Mouse (Mus musculus) liver, embryonic 14.5 days (tissue): ENCODE measurements at regions not wholly inside any gene's neighbourhood (a gene's known extent, or its start where the extent isn't known, plus 50 kb on each side); places are given as distances from the start of the nearest gene placed in this dataset.
"Not testable (repeated sequence)": the region's sequence is repeated elsewhere in the genome, so short reads cannot be mapped to it uniquely, and the experiment has no call there.

Experiments used
- ATAC-seq: fragments of 200-750 bp; cut with Nextera tagmentation; 2 replicates; pipeline ENCODE4 v1.8.0; 2017; ENCODE audit warnings: moderate number of reproducible peaks, mild to moderate bottlenecking, moderate library complexity; ENCODE audit not compliant: insufficient read depth
- DNase-seq, 3 experiments: peaks; one replicate each; pipeline ENCODE4 v3.0.0-alpha.2; 2012 to 2013; ENCODE audit warnings: low read depth in 3 of 3, low spot score in 3 of 3
- H3K27ac ChIP-seq: fragments of 300-500 bp; sonication (generic); 2 replicates; pipeline ENCODE4 v1.5.1; 2014; ENCODE audit warnings: moderate library complexity, mild to moderate bottlenecking, control low read depth, inconsistent platforms
- H3K27me3 ChIP-seq: fragments of 300-500 bp; sonication (generic); 2 replicates; pipeline ENCODE4 v1.6.1; 2014; ENCODE audit warnings: mild to moderate bottlenecking, low read length, moderate library complexity; ENCODE audit not compliant: control insufficient read depth, insufficient read depth
- H3K36me3 ChIP-seq: fragments of 300-500 bp; sonication (generic); replicated peaks from 2 replicates; pipeline ENCODE4 v1.6.1; 2014; ENCODE audit warnings: low read depth; ENCODE audit not compliant: control insufficient read depth, insufficient read depth
- H3K4me1 ChIP-seq, 2 experiments: fragments of 200-500 bp in 1 of 2; fragments of 300-500 bp in 1 of 2; sonication (generic) in 1 of 2; replicated peaks; 2 replicates each; pipeline ENCODE4 v1.6.1; 2012 to 2014; ENCODE audit warnings: antibody characterized with exemption in 1 of 2, inconsistent platforms in 1 of 2, low read length in 1 of 2; ENCODE audit not compliant: control insufficient read depth in 2 of 2, insufficient read depth in 2 of 2
- H3K4me2 ChIP-seq: fragments of 300-500 bp; sonication (generic); 2 replicates; pipeline ENCODE4 v1.6.1; 2014; ENCODE audit warnings: low read depth, mild to moderate bottlenecking, control low read depth, moderate library complexity
- H3K4me3 ChIP-seq, 2 experiments: fragments of 200-500 bp in 1 of 2; fragments of 300-500 bp in 1 of 2; sonication (generic) in 1 of 2; 2 replicates each; pipeline ENCODE4 v1.5.1; 2012 to 2014; ENCODE audit warnings: low read depth in 2 of 2, low read length in 2 of 2, mild to moderate bottlenecking in 2 of 2, control low read depth in 1 of 2, inconsistent platforms in 1 of 2, moderate library complexity in 1 of 2; ENCODE audit not compliant: insufficient read depth in 1 of 2
- H3K9ac ChIP-seq: fragments of 300-500 bp; sonication (generic); replicated peaks from 2 replicates; pipeline ENCODE4 v1.6.1; 2014; ENCODE audit warnings: mild to moderate bottlenecking, control low read depth, moderate library complexity
- H3K9me3 ChIP-seq: fragments of 300-500 bp; sonication (generic); 2 replicates; pipeline ENCODE4 v1.6.1; 2016; ENCODE audit warnings: low read length, mixed read lengths; ENCODE audit not compliant: control insufficient read depth
- CTCF ChIP-seq: IDR thresholded peaks from 2 replicates; pipeline ENCODE4 v1.5.1; 2016; ENCODE audit warnings: antibody characterized with exemption, low read depth, control low read depth
- EP300 ChIP-seq: IDR thresholded peaks from 2 replicates; pipeline ENCODE4 v1.6.1; 2016; ENCODE audit warnings: antibody characterized with exemption, low read depth
- WGBS: fragments of 180-500 bp; shearing (Covaris S2); extraction: QIAGEN DNeasy Blood & Tissue Kit; methylation state at CpG from one replicate; pipeline ENCODE4 v1.1.7; 2014; ENCODE audit not compliant: insufficient replicate concordance; 5-methylcytosine and 5-hydroxymethylcytosine counted together

GRCm38 (mm10) chr6:84310635-84311241 lies 283.0 kb downstream of the Cyp26b1 start:
- Histone ChIP-seq H3K27me3 (no peaks in the 10 kb centered on the region; the same call in 1 of the 2 replicates), H3K4me1 (no peaks in the 10 kb centered on the region), H3K9me3 (no peaks in the 10 kb centered on the region), H3K4me2 (no peak overlapping the region), H3K9ac (no peak overlapping the region), H3K36me3 (no peaks in the 10 kb centered on the region), H3K4me3 (no peak overlapping the region), H3K27ac (no peak overlapping the region)
- no peak for TF ChIP-seq EP300
- no peak for TF ChIP-seq CTCF
- 22% methylated on average over 9 of the region's 9 CpGs for WGBS
- DNase-seq (no peak), ATAC-seq (no peak)

GRCm38 (mm10) chr6:84307556-84307955 lies 286.2 kb downstream of the Cyp26b1 start:
- Histone ChIP-seq H3K4me3 (no peak overlapping the region), H3K4me1 (no peaks in the 10 kb centered on the region), H3K9me3 (no peaks in the 10 kb centered on the region), H3K9ac (no peak overlapping the region), H3K27ac (no peak overlapping the region), H3K27me3 (no peaks in the 10 kb centered on the region; the same call in 1 of the 2 replicates), H3K36me3 (no peaks in the 10 kb centered on the region), H3K4me2 (no peak overlapping the region)
- ATAC-seq (no peak), DNase-seq (no peak)
- TF ChIP-seq EP300 (no peak), CTCF (no peak)
- WGBS = 46% methylated on average over 3 of the region's 3 CpGs

DNA sequence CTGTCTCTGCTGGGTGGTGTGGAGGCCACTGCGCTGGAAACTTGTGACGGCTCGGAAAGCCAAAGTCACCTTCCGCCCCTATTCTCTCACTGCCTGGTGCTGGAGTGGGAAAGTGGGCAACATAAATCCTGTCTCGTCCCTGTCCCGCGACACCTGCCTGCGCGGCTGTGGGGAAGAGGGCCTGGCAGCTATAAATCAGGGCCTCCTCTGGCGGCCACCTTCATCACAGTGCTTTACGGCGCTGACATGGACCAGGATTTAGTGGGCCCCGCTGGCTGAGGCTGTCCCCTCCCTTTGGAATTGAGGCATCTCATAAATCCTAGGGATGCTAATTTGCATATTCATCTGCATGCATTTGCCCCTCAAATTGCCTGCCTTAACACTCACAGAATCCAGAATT lies 287.1 kb downstream of the Cyp26b1 start:
- H3K36me3 ChIP-seq = no peaks in the 10 kb centered on the region
- TF ChIP-seq EP300 = no peak
- TF ChIP-seq CTCF = no peak
- H3K27me3 ChIP-seq = no peaks in the 10 kb centered on the region; the same call in 1 of the 2 replicates
- ATAC-seq (no peak), DNase-seq (no peak)
- no peaks in the 10 kb centered on the region for H3K9me3 ChIP-seq
- 64% methylated on average over 13 of the region's 13 CpGs for WGBS
- no peaks in the 10 kb centered on the region for H3K4me1 ChIP-seq
- H3K9ac ChIP-seq = no peak overlapping the region
- H3K4me3 ChIP-seq = no peak overlapping the region
- H3K4me2 ChIP-seq = no peak overlapping the region
- no peak overlapping the region for H3K27ac ChIP-seq

- no peak overlapping the region for H3K4me2 ChIP-seq
- no peak for TF ChIP-seq EP300
- no peak for TF ChIP-seq CTCF
- no peaks in the 10 kb centered on the region for H3K9me3 ChIP-seq
- H3K9ac ChIP-seq = no peak overlapping the region
- ATAC-seq (no peak), DNase-seq (no peak)
- H3K27ac ChIP-seq = no peak overlapping the region
- WGBS = 57% methylated on average over 3 of the region's 3 CpGs
- H3K27me3 ChIP-seq = no peaks in the 10 kb centered on the region; the same call in 1 of the 2 replicates
- H3K4me1 ChIP-seq = no peaks in the 10 kb centered on the region
- H3K4me3 ChIP-seq = no peak overlapping the region
- no peaks in the 10 kb centered on the region for H3K36me3 ChIP-seq
Observed at GRCm38 (mm10) chr6:84305093-84305492, 288.6 kb downstream of the Cyp26b1 start.

DNA sequence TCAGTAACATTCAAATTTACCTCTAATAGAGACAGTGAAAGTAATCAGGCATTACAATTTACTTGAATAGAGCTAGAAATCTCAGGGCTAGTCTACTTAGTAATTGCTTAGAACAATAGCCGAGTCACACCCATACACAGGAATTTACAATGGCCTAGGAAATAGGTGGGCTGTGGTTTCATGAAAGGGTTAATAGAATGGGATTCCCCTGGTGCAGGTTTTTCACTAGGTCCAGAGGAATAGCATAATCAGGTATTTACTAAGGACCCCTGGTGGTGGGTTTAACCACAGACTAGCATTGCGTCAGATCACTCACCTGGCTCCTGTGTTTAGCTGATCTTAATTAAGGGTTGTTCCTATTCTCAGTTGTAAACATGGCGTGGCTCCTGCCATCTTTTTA lies 290.8 kb downstream of the Cyp26b1 start:
- not testable (repeated sequence) for H3K27ac ChIP-seq, H3K4me2 ChIP-seq, H3K9ac ChIP-seq, H3K4me3 ChIP-seq, H3K27me3 ChIP-seq, DNase-seq, H3K36me3 ChIP-seq, H3K4me1 ChIP-seq, ATAC-seq, H3K9me3 ChIP-seq
- WGBS = 57% methylated on average over 3 of the region's 3 CpGs
